Mouse (Mus musculus) forebrain, embryonic 12.5 days (tissue): Measurements from ENCODE around the gene 4930432M17Rik. TPM values are rescaled to one million over a fixed set of nuclear protein-coding genes. Genes with fewer than 3 reads are reported as not detected.

Experiments used
- ATAC-seq: fragments of 200-750 bp; cut with Nextera tagmentation; 2 replicates; pipeline ENCODE4 v1.8.0; 2017; ENCODE audit warnings: moderate TSS enrichment; ENCODE audit not compliant: low FRiP score
- H3K27ac ChIP-seq: fragments of 300-500 bp; sonication (generic); 2 replicates; pipeline ENCODE4 v1.5.1; 2016; ENCODE audit warnings: mild to moderate bottlenecking
- H3K27me3 ChIP-seq: fragments of 300-500 bp; sonication (generic); 2 replicates; pipeline ENCODE4 v1.6.1; 2016; ENCODE audit warnings: mild to moderate bottlenecking
- H3K36me3 ChIP-seq: fragments of 300-500 bp; sonication (generic); replicated peaks from 2 replicates; pipeline ENCODE4 v1.6.1; 2016; ENCODE audit warnings: mild to moderate bottlenecking
- H3K4me1 ChIP-seq: fragments of 300-500 bp; sonication (generic); 2 replicates; pipeline ENCODE4 v1.6.1; 2016
- H3K4me2 ChIP-seq: fragments of 300-500 bp; sonication (generic); 2 replicates; pipeline ENCODE4 v1.6.1; 2016; ENCODE audit warnings: mild to moderate bottlenecking, moderate library complexity
- H3K4me3 ChIP-seq: fragments of 300-500 bp; sonication (generic); replicated peaks from 2 replicates; pipeline ENCODE4 v1.5.1; 2016; ENCODE audit warnings: mild to moderate bottlenecking
- H3K9ac ChIP-seq: fragments of 300-500 bp; sonication (generic); 2 replicates; pipeline ENCODE4 v1.6.1; 2016; ENCODE audit warnings: mild to moderate bottlenecking
- H3K9me3 ChIP-seq: fragments of 300-500 bp; sonication (generic); 2 replicates; pipeline ENCODE4 v1.6.1; 2016
- WGBS: fragments of 180-500 bp; shearing (Covaris S2); methylation state at CpG from one replicate; pipeline ENCODE4 v1.1.7; 2016; 5-methylcytosine and 5-hydroxymethylcytosine counted together
- polyA plus RNA-seq: library from polyadenylated mRNA; unstranded; fragments of >200 nt; fragmentation: Nextera tagmentation; extraction: Ambion mirVana; gene quantifications from 2 replicates; pipeline ENCODE4 v1.2.1, GENCODE M21; 2016

The 4930432M17Rik gene
- polyA plus RNA-seq, 1 experiment from 2014 or later, result not detected

DNA sequence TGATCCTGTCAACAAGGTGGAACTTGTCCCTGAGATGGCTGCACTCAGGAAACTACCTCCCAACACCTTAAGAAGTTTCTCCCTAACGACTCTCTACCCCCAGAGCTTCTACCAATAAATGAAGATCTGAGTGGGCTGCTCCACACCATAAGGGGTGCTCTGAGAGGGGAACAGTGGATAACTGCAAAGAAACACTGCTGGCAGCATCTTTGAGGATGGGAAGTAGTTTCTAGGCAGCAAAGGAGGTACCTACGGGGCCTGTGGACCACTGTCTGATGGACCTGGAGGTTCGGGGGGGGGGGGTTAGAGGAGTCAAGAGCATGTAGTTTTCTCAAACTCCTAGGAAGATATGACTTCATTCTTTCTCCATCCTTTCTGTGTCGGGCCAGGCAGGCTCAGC lies 28.8 kb downstream of the 4930432M17Rik start:
- Histone ChIP-seq H3K4me2 (no peak overlapping the region), H3K27me3 (no peaks in the 10 kb centered on the region), H3K9me3 (no peaks in the 10 kb centered on the region), H3K9ac (no peak overlapping the region), H3K4me3 (no peak overlapping the region), H3K27ac (peak overlapping the region; percentile 98), H3K36me3 (no peaks in the 10 kb centered on the region), H3K4me1 (peaks cover 34% of the 10 kb centered on the region)
- 0 out of 2 replicates have a peak, but pooled peaks have one; percentile 8 for ATAC-seq
- 65% methylated on average over 4 of the region's 4 CpGs for WGBS

DNA sequence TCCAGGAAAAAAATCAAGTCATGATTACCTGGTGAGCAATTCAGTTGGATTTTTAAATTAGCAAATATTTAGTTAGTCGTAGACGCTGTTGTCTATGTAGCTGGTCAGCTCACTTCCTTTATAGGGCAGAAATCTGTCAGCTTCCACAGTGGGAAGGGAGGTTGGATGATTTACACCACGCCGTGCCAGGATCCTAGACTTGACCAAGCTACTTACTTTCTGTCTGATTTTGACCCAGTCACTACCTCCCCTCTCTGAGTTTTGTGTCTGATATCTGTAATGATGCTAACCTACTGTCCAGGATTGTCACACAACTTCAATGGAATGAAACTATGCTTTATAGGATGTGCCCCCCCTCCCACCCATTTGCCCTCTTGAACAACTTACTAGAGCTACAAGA lies 29.3 kb downstream of the 4930432M17Rik start:
- Histone ChIP-seq H3K4me1 (peaks cover 34% of the 10 kb centered on the region), H3K4me2 (peak overlapping the region; percentile 42), H3K27me3 (no peaks in the 10 kb centered on the region), H3K27ac (peak overlapping the region; percentile 98), H3K36me3 (no peaks in the 10 kb centered on the region), H3K9me3 (no peaks in the 10 kb centered on the region), H3K9ac (no peak overlapping the region), H3K4me3 (no peak overlapping the region)
- peak; percentile 53 for ATAC-seq
- WGBS, result 57% methylated on average over 4 of the region's 4 CpGs

DNA sequence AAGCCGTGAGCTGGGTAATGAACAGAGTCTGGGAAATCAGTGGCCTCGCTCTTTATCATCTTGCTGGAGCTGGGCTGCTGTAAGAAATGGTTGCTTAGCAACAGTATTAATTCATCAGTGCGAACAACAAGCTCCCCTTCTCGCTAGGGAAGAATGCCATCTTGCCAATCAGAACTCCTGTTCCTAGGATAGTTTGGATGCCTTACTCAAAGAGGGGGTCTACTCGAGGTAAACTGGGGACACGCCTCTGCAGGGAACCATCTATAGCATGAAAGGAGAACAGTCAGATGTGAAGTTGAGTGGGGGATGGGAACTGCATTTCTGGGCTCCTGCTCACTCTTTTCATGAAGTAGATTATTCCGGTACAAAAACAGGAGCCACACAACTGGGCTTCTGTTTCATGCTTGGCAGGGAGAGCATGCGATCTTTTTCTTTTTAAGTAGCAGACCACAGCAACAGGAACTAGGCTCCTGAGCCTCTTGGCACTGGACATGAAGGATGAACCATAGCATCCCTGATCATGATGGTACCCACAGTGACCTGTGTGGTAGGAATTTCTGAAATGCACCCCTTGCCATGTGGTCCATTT lies 29.9 kb downstream of the 4930432M17Rik start:
- H3K27ac ChIP-seq, result peak overlapping the region; percentile 98
- H3K27me3 ChIP-seq, result no peaks in the 10 kb centered on the region
- no peak overlapping the region for H3K9ac ChIP-seq
- H3K4me2 ChIP-seq, result peak overlapping the region; percentile 42
- WGBS, result 6% methylated on average over 8 of the region's 8 CpGs
- H3K36me3 ChIP-seq, result no peaks in the 10 kb centered on the region
- no peak overlapping the region for H3K4me3 ChIP-seq
- peaks cover 34% of the 10 kb centered on the region for H3K4me1 ChIP-seq
- no peaks in the 10 kb centered on the region for H3K9me3 ChIP-seq
- peak; percentile 96 for ATAC-seq

DNA sequence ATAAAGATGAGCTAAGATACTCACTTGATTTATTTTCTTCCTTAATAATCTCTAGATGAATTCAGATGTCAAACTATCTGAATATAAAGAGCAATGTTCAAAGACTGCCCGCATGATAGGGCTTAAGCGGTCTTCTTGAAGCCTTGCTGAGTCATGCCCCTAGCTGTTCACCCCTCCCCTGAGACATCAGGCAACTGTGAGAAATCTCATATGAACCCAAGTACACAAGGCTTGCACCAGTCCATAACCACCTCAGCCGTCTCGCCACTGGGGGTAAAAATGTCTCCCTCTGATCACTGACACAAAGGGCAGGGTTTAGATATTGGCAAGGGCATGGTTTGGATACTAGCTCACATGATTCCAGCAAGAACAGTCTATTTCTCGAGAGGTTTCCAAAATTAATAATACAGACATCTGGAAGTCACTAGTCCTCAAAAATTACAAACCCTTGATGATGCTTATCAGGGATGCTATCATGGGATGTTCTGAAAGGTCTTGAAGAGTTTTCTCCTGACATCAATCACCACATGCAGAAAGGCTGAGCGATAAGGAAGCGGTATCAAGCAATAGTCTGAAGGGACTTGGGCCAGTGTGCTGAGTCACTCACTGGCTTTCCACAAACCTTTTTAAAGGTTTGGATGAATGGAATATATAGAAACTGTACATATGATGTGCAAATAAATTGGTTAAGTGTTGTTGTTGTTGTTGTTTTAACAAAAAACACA lies 32.8 kb downstream of the 4930432M17Rik start:
- no peak for ATAC-seq
- no peak overlapping the region for H3K4me3 ChIP-seq
- H3K4me1 ChIP-seq, result peaks cover 39% of the 10 kb centered on the region
- no peaks in the 10 kb centered on the region for H3K9me3 ChIP-seq
- no peak overlapping the region for H3K9ac ChIP-seq
- H3K27ac ChIP-seq, result no peak overlapping the region
- 93% methylated on average over 7 of the region's 7 CpGs for WGBS
- no peak overlapping the region for H3K4me2 ChIP-seq
- no peaks in the 10 kb centered on the region for H3K27me3 ChIP-seq
- no peaks in the 10 kb centered on the region for H3K36me3 ChIP-seq

DNA sequence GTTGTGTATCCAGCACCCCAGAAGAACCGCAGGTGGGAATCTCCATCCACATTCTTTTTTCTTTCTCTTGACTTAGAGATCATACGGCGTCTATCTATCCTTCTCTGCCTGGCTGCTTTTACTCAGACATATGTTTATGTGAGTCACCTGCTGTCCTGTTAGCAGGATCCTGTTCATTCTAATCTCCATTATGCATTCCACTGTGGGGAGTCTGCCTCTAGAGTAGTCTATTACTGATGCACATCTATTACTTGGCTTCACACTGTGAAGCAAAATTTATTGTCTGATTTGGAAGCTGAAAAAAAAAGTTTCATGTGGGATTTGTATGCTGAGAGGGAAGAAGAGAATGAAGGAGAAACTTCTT lies 33.3 kb downstream of the 4930432M17Rik start:
- no peak for ATAC-seq
- H3K27ac ChIP-seq, result no peak overlapping the region
- H3K9ac ChIP-seq, result no peak overlapping the region
- no peak overlapping the region for H3K4me2 ChIP-seq
- no peaks in the 10 kb centered on the region for H3K36me3 ChIP-seq
- 78% methylated on average over 3 of the region's 3 CpGs for WGBS
- H3K4me3 ChIP-seq, result no peak overlapping the region
- H3K4me1 ChIP-seq, result peaks cover 39% of the 10 kb centered on the region
- H3K9me3 ChIP-seq, result no peaks in the 10 kb centered on the region
- no peaks in the 10 kb centered on the region for H3K27me3 ChIP-seq

DNA sequence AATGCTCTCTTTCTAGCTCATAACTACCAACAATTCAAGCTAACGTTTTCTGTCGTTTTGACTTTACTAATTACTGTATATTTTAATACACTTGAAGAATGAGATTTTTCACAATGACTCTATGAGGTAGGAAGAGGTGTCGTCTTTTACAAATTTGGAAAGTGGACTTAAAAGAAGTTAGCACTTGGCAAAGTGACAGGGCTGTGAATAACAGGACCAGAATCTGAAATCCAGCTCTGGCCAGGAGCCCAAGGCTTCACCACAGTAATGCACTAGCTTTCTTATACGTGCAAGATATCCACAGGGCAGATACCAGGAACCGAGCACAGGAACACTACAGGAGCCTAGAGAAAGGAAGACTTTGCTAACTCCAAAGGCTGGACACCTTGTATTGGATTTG lies 35.5 kb downstream of the 4930432M17Rik start:
- H3K4me3 ChIP-seq, result no peak overlapping the region
- WGBS, result 70% methylated on average over 5 of the region's 5 CpGs
- H3K27me3 ChIP-seq, result no peaks in the 10 kb centered on the region
- no peak overlapping the region for H3K4me2 ChIP-seq
- no peaks in the 10 kb centered on the region for H3K36me3 ChIP-seq
- H3K27ac ChIP-seq, result peak overlapping the region; percentile 46; the same call in 1 of the 2 replicates
- no peaks in the 10 kb centered on the region for H3K9me3 ChIP-seq
- peaks cover 16% of the 10 kb centered on the region for H3K4me1 ChIP-seq
- no peak for ATAC-seq
- no peak overlapping the region for H3K9ac ChIP-seq

DNA sequence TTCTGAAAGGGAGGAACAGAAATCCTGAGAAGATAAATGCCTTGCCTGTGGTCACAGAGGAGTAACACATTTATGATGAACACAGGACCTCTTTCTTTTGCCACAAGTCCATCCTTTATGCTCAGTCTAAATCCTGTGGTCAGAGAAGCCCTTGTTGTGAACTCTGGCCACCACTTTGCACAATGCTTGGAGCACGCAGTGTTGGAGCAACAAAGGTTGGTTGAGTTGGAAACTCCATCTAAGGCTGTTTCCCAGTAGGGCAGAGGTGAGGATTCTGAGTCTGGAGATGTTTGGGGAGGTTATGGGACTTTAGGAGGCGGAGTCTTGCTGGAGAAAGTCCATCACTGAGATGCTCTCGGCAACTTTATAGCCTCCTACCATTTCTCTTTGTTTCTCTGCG lies 36.5 kb downstream of the 4930432M17Rik start:
- Histone ChIP-seq H3K36me3 (no peaks in the 10 kb centered on the region), H3K4me2 (no peak overlapping the region), H3K9ac (no peak overlapping the region), H3K9me3 (no peaks in the 10 kb centered on the region), H3K27ac (no peak overlapping the region), H3K4me1 (peaks cover 7% of the 10 kb centered on the region; the same call in 1 of the 2 replicates), H3K27me3 (no peaks in the 10 kb centered on the region), H3K4me3 (no peak overlapping the region)
- no peak for ATAC-seq
- 86% methylated on average over 4 of the region's 4 CpGs for WGBS

DNA sequence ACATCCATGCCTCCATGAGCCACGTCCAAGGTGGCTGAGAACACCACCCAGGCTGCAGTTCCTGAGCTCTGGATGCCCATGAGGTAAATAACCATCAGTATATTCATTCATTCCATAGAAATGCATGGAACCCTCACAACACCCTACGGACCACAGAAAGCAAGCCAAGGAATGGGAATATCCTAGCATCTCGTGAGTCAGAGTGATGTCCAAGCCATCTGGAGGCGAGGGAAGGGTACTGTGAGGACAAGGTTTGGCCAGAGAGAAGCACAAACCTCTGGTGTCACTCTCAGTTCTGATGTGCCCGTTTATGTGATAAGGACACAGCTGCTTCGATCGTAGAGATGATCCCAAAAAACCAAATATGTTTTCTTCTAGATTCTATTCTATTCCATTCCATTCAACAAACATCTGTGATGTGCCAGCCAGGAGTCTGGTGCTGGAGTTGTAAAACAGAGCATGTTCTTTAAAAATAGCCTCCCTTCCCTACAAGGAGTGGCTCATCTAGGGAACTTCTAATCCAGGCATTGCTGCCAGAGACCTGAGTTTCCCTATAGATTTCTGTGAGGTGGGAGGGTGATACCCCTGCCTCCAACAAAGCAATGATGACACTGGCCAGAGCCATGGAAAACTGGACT lies 40.5 kb downstream of the 4930432M17Rik start:
- no peak overlapping the region for H3K4me2 ChIP-seq
- H3K9me3 ChIP-seq, result no peaks in the 10 kb centered on the region
- no peaks in the 10 kb centered on the region for H3K27me3 ChIP-seq
- peaks cover 8% of the 10 kb centered on the region; the same call in 1 of the 2 replicates for H3K4me1 ChIP-seq
- no peak for ATAC-seq
- H3K27ac ChIP-seq, result no peak overlapping the region
- H3K36me3 ChIP-seq, result no peaks in the 10 kb centered on the region
- 88% methylated on average over 7 of the region's 7 CpGs for WGBS
- no peak overlapping the region for H3K4me3 ChIP-seq
- no peak overlapping the region for H3K9ac ChIP-seq

DNA sequence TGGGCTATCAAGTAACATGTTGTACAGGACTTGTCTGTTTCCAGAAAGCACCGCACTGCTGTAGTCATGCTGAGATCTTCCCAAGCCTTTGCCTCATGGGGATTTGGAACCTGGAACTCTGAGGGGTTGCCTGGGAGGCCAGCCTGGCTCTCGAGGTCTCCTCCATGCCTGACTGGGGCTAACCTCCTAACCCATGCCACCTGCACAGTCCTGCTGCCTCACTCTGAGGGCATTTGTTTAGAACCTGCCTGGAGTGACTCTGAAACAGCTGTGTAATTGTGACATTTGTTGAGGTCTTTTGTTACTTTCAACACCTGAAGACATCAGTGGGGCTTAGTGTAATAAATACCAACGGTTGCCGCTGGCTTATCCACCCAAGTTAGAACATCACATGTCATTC lies 41.7 kb downstream of the 4930432M17Rik start:
- ATAC-seq, result no peak
- H3K4me2 ChIP-seq, result no peak overlapping the region

DNA sequence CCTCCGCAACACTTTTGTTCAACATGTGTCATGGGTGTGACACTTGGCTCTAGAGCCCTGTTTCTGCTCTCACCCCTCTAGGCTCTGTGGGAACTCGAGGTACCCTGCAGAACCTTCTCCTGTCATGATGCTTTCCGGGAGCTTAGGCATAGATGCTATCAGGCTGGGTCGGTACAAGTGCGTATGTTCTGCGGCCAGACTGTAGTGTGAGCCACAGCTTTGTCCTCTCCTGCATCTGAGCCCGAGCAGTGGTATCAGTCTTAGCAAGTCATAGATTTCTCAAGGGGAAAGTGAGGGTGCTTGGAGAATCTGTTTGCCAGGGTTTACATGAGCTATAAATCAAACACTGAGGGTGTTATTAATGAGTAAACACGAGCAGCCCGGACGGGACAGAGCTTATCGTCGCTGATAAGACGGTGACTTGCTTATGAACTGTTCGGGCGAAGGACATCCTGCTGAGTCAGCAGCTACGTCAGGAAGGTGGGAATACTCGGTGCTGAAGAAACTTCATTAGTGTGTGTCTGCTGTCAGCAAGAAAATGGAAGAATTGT lies 42.7 kb downstream of the 4930432M17Rik start:
- no peak overlapping the region for H3K9ac ChIP-seq
- ATAC-seq, result no peak
- 82% methylated on average over 17 of the region's 17 CpGs for WGBS

More for the DNA sequence above, 41.7 kb downstream of the 4930432M17Rik start:
- H3K4me3 ChIP-seq, result no peak overlapping the region
- no peak overlapping the region for H3K9ac ChIP-seq
- no peak overlapping the region for H3K27ac ChIP-seq
- WGBS, result 85% methylated on average over 4 of the region's 4 CpGs
- H3K36me3 ChIP-seq, result no peaks in the 10 kb centered on the region
- no peaks in the 10 kb centered on the region for H3K27me3 ChIP-seq
- no peaks in the 10 kb centered on the region for H3K9me3 ChIP-seq
- H3K4me1 ChIP-seq, result peaks cover 5% of the 10 kb centered on the region; the same call in 1 of the 2 replicates

DNA sequence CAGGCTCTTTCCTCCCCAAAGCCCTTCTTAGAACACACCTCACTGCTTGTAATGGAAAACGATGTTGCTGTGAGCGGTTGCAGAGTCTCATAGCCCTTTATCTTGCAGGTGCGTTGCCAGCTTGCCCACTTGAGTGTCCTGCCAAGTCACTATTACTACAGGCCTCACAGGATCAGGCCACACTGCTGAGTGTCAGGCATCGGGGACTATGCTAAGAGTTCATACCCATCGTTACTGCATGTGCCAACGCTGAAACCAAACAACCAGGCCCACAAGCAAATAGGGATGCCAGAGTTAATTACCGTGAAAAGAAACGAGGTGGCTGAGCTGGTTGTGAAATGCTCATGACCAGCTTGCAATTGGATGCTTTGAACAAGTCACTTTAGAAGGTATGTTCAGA lies 43.3 kb downstream of the 4930432M17Rik start:
- no peak for ATAC-seq
- no peak overlapping the region for H3K4me2 ChIP-seq
- H3K4me1 ChIP-seq, result peaks cover 5% of the 10 kb centered on the region; the same call in 1 of the 2 replicates
- WGBS, result 67% methylated on average over 8 of the region's 8 CpGs
- H3K4me3 ChIP-seq, result no peak overlapping the region
- no peaks in the 10 kb centered on the region for H3K36me3 ChIP-seq
- H3K27me3 ChIP-seq, result no peaks in the 10 kb centered on the region
- H3K27ac ChIP-seq, result no peak overlapping the region
- no peak overlapping the region for H3K9ac ChIP-seq
- H3K9me3 ChIP-seq, result no peaks in the 10 kb centered on the region

More for the DNA sequence above, 42.7 kb downstream of the 4930432M17Rik start:
- Histone ChIP-seq H3K27ac (no peak overlapping the region), H3K36me3 (no peaks in the 10 kb centered on the region), H3K4me1 (peaks cover 5% of the 10 kb centered on the region; the same call in 1 of the 2 replicates), H3K4me3 (no peak overlapping the region), H3K27me3 (no peaks in the 10 kb centered on the region), H3K9me3 (no peaks in the 10 kb centered on the region), H3K4me2 (no peak overlapping the region)

DNA sequence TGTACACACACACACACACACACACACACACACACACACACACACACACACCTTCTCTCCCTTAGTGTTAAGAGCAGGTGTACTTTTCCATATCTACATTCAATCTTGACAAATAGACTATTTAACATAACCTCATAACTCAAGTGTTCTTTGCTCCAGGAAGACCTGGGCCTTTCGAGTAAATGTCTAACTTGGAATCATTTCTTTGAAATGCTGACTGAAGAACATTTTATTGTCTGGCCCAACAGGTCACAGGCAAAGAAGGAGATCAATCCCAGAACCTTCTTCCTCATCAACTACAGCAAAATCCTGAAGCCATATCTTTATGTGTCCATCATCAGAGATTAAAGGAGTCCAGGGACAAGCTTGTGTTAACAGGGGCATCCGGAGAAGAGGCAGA lies 43.9 kb downstream of the 4930432M17Rik start:
- H3K27me3 ChIP-seq, result no peaks in the 10 kb centered on the region
- H3K36me3 ChIP-seq, result no peaks in the 10 kb centered on the region
- H3K9ac ChIP-seq, result no peak overlapping the region
- no peaks in the 10 kb centered on the region for H3K9me3 ChIP-seq
- ATAC-seq, result no peak
- H3K27ac ChIP-seq, result no peak overlapping the region
- peaks cover 5% of the 10 kb centered on the region; the same call in 1 of the 2 replicates for H3K4me1 ChIP-seq
- H3K4me3 ChIP-seq, result no peak overlapping the region
- 91% methylated on average over 2 of the region's 2 CpGs for WGBS
- no peak overlapping the region for H3K4me2 ChIP-seq
